Mouse (Mus musculus): Measurements from ENCODE around the gene Tsn.

DNA sequence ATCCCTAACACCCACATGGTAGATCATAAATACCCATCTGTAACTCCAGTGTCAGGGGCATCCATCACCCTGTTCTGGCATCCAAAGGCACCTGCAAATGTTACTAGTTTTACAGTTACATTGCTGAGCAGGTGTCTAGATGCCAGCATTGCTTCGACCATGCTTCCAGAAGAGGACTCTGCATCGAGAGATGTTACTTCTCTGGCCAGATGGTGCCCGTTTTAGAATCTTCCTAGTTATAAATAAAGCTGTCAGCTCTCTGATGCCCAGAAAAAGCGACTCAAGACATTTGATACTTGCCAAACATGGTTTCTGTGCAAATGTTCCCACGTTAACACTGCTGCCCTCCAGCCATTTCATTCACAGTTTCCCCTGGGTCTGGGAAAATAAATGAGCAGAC, 26.4 kb upstream of the Tsn start:
- no peak for TF ChIP-seq CTCF (IDR thresholded peaks at IDR 0.05; ENCODE audit: low read depth, low read length)
- TF ChIP-seq TAL1 (conservative IDR thresholded peaks at IDR 0.05; ENCODE audit: low read depth, low read length) = no peak
- TF ChIP-seq GATA1 (IDR thresholded peaks at IDR 0.05; ENCODE audit: borderline replicate concordance, low read length) = no peak
- no peak for TF ChIP-seq POLR2AphosphoS5 (IDR thresholded peaks at IDR 0.05; ENCODE audit: insufficient replicate concordance, low read depth, low read length)
- no peak for TF ChIP-seq GATA2 (IDR thresholded peaks at IDR 0.05; ENCODE audit: borderline replicate concordance, low read depth, low read length)
